Mouse (Mus musculus): ENCODE results near the gene Vwc2.

Vwc2 gene

GRCm38 (mm10) chr11:11113576-11114233 lies at the start of gene Vwc2:
Gene Vwc2 (plus strand): TSS chr11:11114223.
- ChIA-PET POLR2A (interaction anchor here in 1 of 4 experiments (0.7 kb wide), 1 partner anchor 14 kb away, joined by 4 read pairs; no protein-coding TSS in a partner anchor), CTCF (interaction anchor here in 1 of 4 experiments (0.6 kb wide), 1 partner anchor 727 kb away, joined by 3 read pairs; no protein-coding TSS in a partner anchor)

GRCm38 (mm10) chr11:11088162-11088756 lies 25.8 kb upstream of the Vwc2 start:
- ChIA-PET CTCF (no interaction called here), POLR2A (no interaction called here)

GRCm38 (mm10) chr11:11097606-11098005 lies 16.4 kb upstream of the Vwc2 start:
- ChIA-PET CTCF (no interaction called here), POLR2A (interaction anchor here in 1 of 4 experiments (0.6 kb wide), 1 partner anchor 1228 kb away, joined by 3 read pairs; no protein-coding TSS in a partner anchor)

- ChIA-PET CTCF (no interaction called here), POLR2A (no interaction called here)
Observed at GRCm38 (mm10) chr11:11098282-11098681, 15.7 kb upstream of the Vwc2 start.

GRCm38 (mm10) chr11:11099011-11099410 lies 15.0 kb upstream of the Vwc2 start:
- ChIA-PET POLR2A (interaction anchor here in 2 of 4 experiments (0.6 kb wide), 2 partner anchors 20 to 312 kb away, joined by 3 to 5 read pairs; no protein-coding TSS in a partner anchor), CTCF (no interaction called here)

- ChIA-PET CTCF (no interaction called here), POLR2A (interaction anchor here in 1 of 4 experiments (0.6 kb wide), 1 partner anchor 1077 kb away, joined by 3 read pairs; no protein-coding TSS in a partner anchor)
Observed at GRCm38 (mm10) chr11:11102182-11102581, 11.8 kb upstream of the Vwc2 start.

GRCm38 (mm10) chr11:11102620-11103019 lies 11.4 kb upstream of the Vwc2 start:
- POLR2A ChIA-PET = no interaction called here
- CTCF ChIA-PET = no interaction called here

GRCm38 (mm10) chr11:11108922-11109321 lies 5.1 kb upstream of the Vwc2 start:
- POLR2A ChIA-PET = no interaction called here
- CTCF ChIA-PET = no interaction called here

GRCm38 (mm10) chr11:11114234-11115030 lies 409 bp downstream of the Vwc2 start:
- ChIA-PET CTCF (no interaction called here), POLR2A (interaction anchor here in 1 of 4 experiments (1.0 kb wide), 1 partner anchor 17 kb away, joined by 3 read pairs; no protein-coding TSS in a partner anchor)

- CTCF ChIA-PET = no interaction called here
- POLR2A ChIA-PET = interaction anchor here in 1 of 4 experiments (1.0 to 1.1 kb wide), 2 partner anchors 9 to 16 kb away, joined by 3 read pairs; no protein-coding TSS in a partner anchor
Observed at GRCm38 (mm10) chr11:11115031-11115647, 1.1 kb downstream of the Vwc2 start.

- ChIA-PET CTCF (no interaction called here), POLR2A (interaction anchor here in 1 of 4 experiments (1.0 to 1.1 kb wide), 2 partner anchors 10 to 15 kb away, joined by 3 read pairs; no protein-coding TSS in a partner anchor)
Observed at GRCm38 (mm10) chr11:11115648-11116590, 1.9 kb downstream of the Vwc2 start.

GRCm38 (mm10) chr11:11116736-11117135 lies 2.7 kb downstream of the Vwc2 start:
- ChIA-PET CTCF (no interaction called here), POLR2A (interaction anchor here in 1 of 4 experiments (0.9 kb wide), 1 partner anchor 13 kb away, joined by 3 read pairs; no protein-coding TSS in a partner anchor)

GRCm38 (mm10) chr11:11122866-11123265 lies 8.8 kb downstream of the Vwc2 start:
- ChIA-PET CTCF (no interaction called here), POLR2A (no interaction called here)

GRCm38 (mm10) chr11:11131414-11132077 lies 17.5 kb downstream of the Vwc2 start:
- CTCF ChIA-PET = interaction anchor here in 2 of 4 experiments (1.4 to 2.0 kb wide), 2 partner anchors 657 to 1814 kb away, joined by 3 to 6 read pairs; no protein-coding TSS in a partner anchor

GRCm38 (mm10) chr11:11140622-11141021 lies 26.6 kb downstream of the Vwc2 start:
- ChIA-PET CTCF (interaction anchor here in 1 of 4 experiments (0.9 kb wide), 1 partner anchor 293 kb away, joined by 6 read pairs; no protein-coding TSS in a partner anchor), POLR2A (no interaction called here)

More at GRCm38 (mm10) chr11:11131414-11132077, 17.5 kb downstream of the Vwc2 start:
- POLR2A ChIA-PET = interaction anchor here in 1 of 4 experiments (0.7 kb wide), 1 partner anchor 16 kb away, joined by 3 read pairs; no protein-coding TSS in a partner anchor

GRCm38 (mm10) chr11:11152681-11153080 lies 38.7 kb downstream of the Vwc2 start:
- ChIA-PET POLR2A (interaction anchor here in 1 of 4 experiments (0.6 kb wide), 1 partner anchor 737 kb away, joined by 4 read pairs; no protein-coding TSS in a partner anchor), CTCF (no interaction called here)

GRCm38 (mm10) chr11:11171396-11171795 lies 57.4 kb downstream of the Vwc2 start:
- CTCF ChIA-PET = interaction anchor here in 2 of 4 experiments (0.6 to 0.7 kb wide), 2 partner anchors 91 to 424 kb away, joined by 3 to 6 read pairs; no protein-coding TSS in a partner anchor

More at GRCm38 (mm10) chr11:11171396-11171795, 57.4 kb downstream of the Vwc2 start:
- POLR2A ChIA-PET = no interaction called here

Measured in embryonic stem cell, embryonic (primary cell).